Mouse (Mus musculus) heart, embryonic 13.5 days (tissue): ENCODE data around the gene Sdk1. TPM values are rescaled to one million over a fixed set of nuclear protein-coding genes. Genes with fewer than 3 reads are reported as not detected.

Experiments
- ATAC-seq: fragments of 200-750 bp; cut with Nextera tagmentation; 2 replicates; pipeline ENCODE4 v1.8.0; 2017; ENCODE audit warnings: moderate TSS enrichment; ENCODE audit not compliant: insufficient number of reproducible peaks, low FRiP score, low TSS enrichment; ENCODE audit errors: extremely low read depth
- H3K27ac ChIP-seq: fragments of 300-500 bp; sonication (generic); replicated peaks from 2 replicates; pipeline ENCODE4 v1.5.1; 2015; ENCODE audit warnings: moderate library complexity, mild to moderate bottlenecking, inconsistent platforms
- H3K27me3 ChIP-seq: fragments of 300-500 bp; sonication (generic); replicated peaks from 2 replicates; pipeline ENCODE4 v1.6.1; 2015; ENCODE audit warnings: mild to moderate bottlenecking, inconsistent platforms
- H3K36me3 ChIP-seq: fragments of 300-500 bp; sonication (generic); 2 replicates; pipeline ENCODE4 v1.6.1; 2015; ENCODE audit warnings: mild to moderate bottlenecking, inconsistent platforms
- H3K4me1 ChIP-seq: fragments of 300-500 bp; sonication (generic); 2 replicates; pipeline ENCODE4 v1.6.1; 2015; ENCODE audit warnings: inconsistent platforms
- H3K4me2 ChIP-seq: fragments of 300-500 bp; sonication (generic); 2 replicates; pipeline ENCODE4 v1.6.1; 2015; ENCODE audit warnings: inconsistent platforms, mild to moderate bottlenecking, moderate library complexity
- H3K4me3 ChIP-seq: fragments of 300-500 bp; sonication (generic); 2 replicates; pipeline ENCODE4 v1.5.1; 2015; ENCODE audit warnings: moderate library complexity, mild to moderate bottlenecking, inconsistent platforms
- H3K9ac ChIP-seq: fragments of 300-500 bp; sonication (generic); 2 replicates; pipeline ENCODE4 v1.6.1; 2015; ENCODE audit warnings: inconsistent platforms, mild to moderate bottlenecking, moderate library complexity
- H3K9me3 ChIP-seq: fragments of 300-500 bp; sonication (generic); 2 replicates; pipeline ENCODE4 v1.6.1; 2016; ENCODE audit warnings: inconsistent platforms
- WGBS: fragments of 180-500 bp; shearing (Covaris S2); methylation state at CpG from one replicate; pipeline ENCODE4 v1.1.7; 2015; ENCODE audit warnings: mixed read lengths; 5-methylcytosine and 5-hydroxymethylcytosine counted together
- polyA plus RNA-seq: library from polyadenylated mRNA; unstranded; fragments of >200 nt; fragmentation: Nextera tagmentation; extraction: Ambion mirVana; gene quantifications from 2 replicates; pipeline ENCODE4 v1.2.1, GENCODE M21; 2015

Gene Sdk1
- polyA plus RNA-seq, 1 experiment from 2014 or later: 1.6 TPM

DNA sequence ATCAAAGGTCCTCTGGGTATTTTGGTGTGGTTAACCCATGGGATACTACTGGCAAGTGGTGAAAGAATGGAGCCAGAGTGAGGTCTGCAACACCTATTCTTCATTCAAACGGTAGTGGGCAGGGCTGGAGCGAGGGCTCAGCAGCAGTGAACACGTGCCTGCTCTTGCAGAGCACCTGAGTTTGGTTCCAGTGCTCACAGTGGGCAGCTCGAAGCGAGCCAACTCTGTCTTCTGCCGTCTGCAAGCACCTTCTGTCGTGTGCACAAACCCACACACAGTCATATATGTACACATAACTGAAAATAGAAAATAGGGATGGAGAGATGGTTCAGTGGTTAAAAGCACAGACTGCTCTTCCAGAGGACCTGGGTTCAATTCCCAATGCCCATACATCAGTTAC is 1017.4 kb downstream of the Sdk1 start:
- Histone ChIP-seq H3K4me3 (no peak overlapping the region), H3K36me3 (no peaks in the 10 kb centered on the region), H3K9ac (no peak overlapping the region), H3K4me2 (no peak overlapping the region), H3K27ac (no peak overlapping the region), H3K4me1 (no peaks in the 10 kb centered on the region), H3K9me3 (no peaks in the 10 kb centered on the region), H3K27me3 (no peaks in the 10 kb centered on the region)
- ATAC-seq: no peak
- 64% methylated on average over 7 of the region's 7 CpGs for WGBS

DNA sequence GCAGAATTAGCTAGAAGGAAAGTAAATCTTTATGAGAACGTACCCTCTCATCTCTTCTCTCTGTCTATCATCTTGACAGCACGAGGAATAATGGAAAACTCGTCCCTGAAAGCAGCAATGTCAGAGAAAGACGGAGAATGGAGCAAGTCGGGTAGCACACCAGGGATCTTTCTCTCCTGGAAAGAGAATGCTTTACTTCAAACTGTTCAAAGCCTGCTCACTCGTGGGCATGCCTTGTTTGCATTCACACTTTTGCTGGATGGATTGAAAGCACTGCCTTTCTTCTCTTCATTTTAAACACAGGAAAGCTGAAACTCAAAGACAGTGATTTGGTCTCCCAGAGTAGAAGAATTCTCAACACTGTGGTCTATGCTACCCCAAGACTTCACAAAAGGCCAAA is 1020.8 kb downstream of the Sdk1 start:
- no peaks in the 10 kb centered on the region for H3K4me1 ChIP-seq
- no peaks in the 10 kb centered on the region for H3K36me3 ChIP-seq
- peaks cover 16% of the 10 kb centered on the region for H3K9me3 ChIP-seq
- H3K27ac ChIP-seq: no peak overlapping the region
- no peak overlapping the region for H3K9ac ChIP-seq
- ATAC-seq: no peak
- H3K27me3 ChIP-seq: no peaks in the 10 kb centered on the region
- H3K4me2 ChIP-seq: no peak overlapping the region
- no peak overlapping the region for H3K4me3 ChIP-seq
- 50% methylated on average over 6 of the region's 6 CpGs for WGBS

Other genes with a start within 250 kb of the Sdk1 start
- 0.27 TPM in 2 replicates for gene Card11, start 240.9 kb upstream of the Sdk1 start, polyA plus RNA-seq